In the genomic region with DNA sequence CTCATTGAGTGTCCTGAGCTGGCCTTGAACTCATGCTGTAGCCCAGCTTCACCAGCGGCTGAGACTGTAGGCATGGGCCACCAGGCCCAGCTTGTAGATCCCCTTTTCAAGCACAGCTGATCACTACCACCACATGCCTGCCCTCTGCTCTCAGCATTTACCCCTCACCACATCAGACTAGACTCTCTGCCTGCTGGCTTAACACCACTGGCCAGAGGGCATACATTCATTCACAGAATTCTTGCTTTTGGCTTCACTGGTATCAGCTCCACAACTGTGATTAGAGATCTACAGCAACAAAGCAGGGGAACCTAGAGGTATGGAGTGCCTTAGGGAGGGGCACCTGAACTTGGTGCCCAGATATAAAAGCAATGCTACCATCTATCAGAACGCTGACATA, we compare ENCODE assay signal across 9 mouse cellular contexts. TPM values are rescaled to one million over a fixed set of nuclear protein-coding genes. Genes with fewer than 3 reads are reported as not detected.
DNase-seq lines count a peak whose midpoint lies in the region; ATAC-seq lines count a peak whose summit lies in the region.
"Had no signal": no experiment of that assay in that cellular context is flagged by ENCODE, and none has a peak within 500 bp of the region (broad histone marks: within the 10 kb centered on the region; RNA-seq: fewer than 3 reads in every experiment).

No protein-coding gene starts in this region.

- H3K27me3 ChIP-seq in neural tube, embryonic 11.5 days (ENCODE audit: control insufficient read depth, insufficient read depth, low read length), result no peaks in the 10 kb centered on the region
- no peaks in the 10 kb centered on the region for H3K27me3 ChIP-seq in limb, embryonic 15.5 days
- H3K27me3 ChIP-seq in stomach, embryonic 15.5 days (replicated peaks), result no peaks in the 10 kb centered on the region

- no peak for ATAC-seq in neural tube, embryonic 11.5 days (ENCODE audit: insufficient read depth, low FRiP score, low TSS enrichment)
- ATAC-seq in limb, embryonic 15.5 days (ENCODE audit: insufficient number of reproducible peaks, low FRiP score, low TSS enrichment, low read depth), result no peak
- no peak for ATAC-seq in stomach, embryonic 15.5 days (ENCODE audit: insufficient read depth, low FRiP score, low read depth)

- 98% methylated on average over 2 of the region's 2 CpGs for WGBS in neural tube, embryonic 11.5 days
- WGBS in limb, embryonic 15.5 days, result 96% methylated on average over 2 of the region's 2 CpGs
- WGBS in stomach, embryonic 15.5 days, result 97% methylated on average over 2 of the region's 2 CpGs

- no peak overlapping the region for H3K27ac ChIP-seq in neural tube, embryonic 11.5 days (ENCODE audit: low read depth, low read length)
- no peak overlapping the region for H3K27ac ChIP-seq in limb, embryonic 15.5 days
- no peak overlapping the region for H3K27ac ChIP-seq in stomach, embryonic 15.5 days

- 0 out of 2 replicates have a peak, but pooled peaks cover 3% of the 10 kb centered on the region for H3K4me1 ChIP-seq in neural tube, embryonic 11.5 days (ENCODE audit: control insufficient read depth, insufficient read depth, low read length)
- H3K4me1 ChIP-seq in limb, embryonic 15.5 days, result peaks cover 11% of the 10 kb centered on the region
- H3K4me1 ChIP-seq in stomach, embryonic 15.5 days, result peaks cover 14% of the 10 kb centered on the region; the same call in 1 of the 2 replicates

- no peak overlapping the region for H3K9ac ChIP-seq in neural tube, embryonic 11.5 days (ENCODE audit: low read length)
- H3K9ac ChIP-seq in limb, embryonic 15.5 days, result no peak overlapping the region
- no peak overlapping the region for H3K9ac ChIP-seq in stomach, embryonic 15.5 days

- peak; percentile 62 for DNase-seq in cerebellum, adult 9-11 months
- DNase-seq in cerebellum, adult 8-10 months, result no peak
- DNase-seq in neural tube, embryonic 11.5 days (ENCODE audit: low spot score), result no peak
- no peak for DNase-seq in neural tube, embryonic 10.5 days (ENCODE audit: extremely low spot score, low spot score)
- DNase-seq in cerebellum, postnatal 36 days, result no peak
- DNase-seq in right cerebral cortex, adult 18-20 months, result no peak

- peak overlapping the region; percentile 38 for H3K4me2 ChIP-seq in neural tube, embryonic 11.5 days (ENCODE audit: low read depth)
- H3K4me2 ChIP-seq in limb, embryonic 15.5 days, result peak overlapping the region; percentile 51
- peak overlapping the region; percentile 56 for H3K4me2 ChIP-seq in stomach, embryonic 15.5 days

- peak overlapping the region; percentile 32; the same call in 1 of the 2 replicates for H3K4me3 ChIP-seq in neural tube, embryonic 11.5 days (ENCODE audit: low read depth, low read length)
- H3K4me3 ChIP-seq in limb, embryonic 15.5 days, result peak overlapping the region; percentile 46
- peak overlapping the region; percentile 46 for H3K4me3 ChIP-seq in stomach, embryonic 15.5 days (replicated peaks)

- no peaks in the 10 kb centered on the region for H3K9me3 ChIP-seq in neural tube, embryonic 11.5 days (ENCODE audit: control insufficient read depth, low read length)
- no peaks in the 10 kb centered on the region for H3K9me3 ChIP-seq in limb, embryonic 15.5 days
- H3K9me3 ChIP-seq in stomach, embryonic 15.5 days, result no peaks in the 10 kb centered on the region

- peaks cover 5% of the 10 kb centered on the region for H3K36me3 ChIP-seq in neural tube, embryonic 11.5 days (ENCODE audit: control insufficient read depth, insufficient read depth, low read length)
- H3K36me3 ChIP-seq in limb, embryonic 15.5 days, result peaks cover 26% of the 10 kb centered on the region
- peaks cover 11% of the 10 kb centered on the region for H3K36me3 ChIP-seq in stomach, embryonic 15.5 days

RNA-seq across cellular contexts. Expression of gene Aip, which starts 5.2 kb away (rescaled TPM):
- polyA plus RNA-seq in neural tube, embryonic 11.5 days (2014; fragmentation: Nextera tagmentation; extraction: Ambion mirVana), result 68.4 and 77.6 TPM in 2 replicates
- 95.5 and 97.7 TPM in 2 replicates for polyA plus RNA-seq in limb, embryonic 15.5 days (2015; fragmentation: Nextera tagmentation; extraction: Ambion mirVana)
- 79.0 and 91.0 TPM in 2 replicates for polyA plus RNA-seq in stomach, embryonic 15.5 days (2015; fragmentation: Nextera tagmentation; extraction: Ambion mirVana)

RNA-seq across cellular contexts. Expression of gene Gpr152, which starts 19.1 kb away (rescaled TPM):
- not detected in 2 replicates for polyA plus RNA-seq in neural tube, embryonic 11.5 days (2014; fragmentation: Nextera tagmentation; extraction: Ambion mirVana)
- not detected in 2 replicates for polyA plus RNA-seq in limb, embryonic 15.5 days (2015; fragmentation: Nextera tagmentation; extraction: Ambion mirVana)
- polyA plus RNA-seq in stomach, embryonic 15.5 days (2015; fragmentation: Nextera tagmentation; extraction: Ambion mirVana), result not detected in 2 replicates
- polyA plus RNA-seq: C2C12 had no signal

RNA-seq across cellular contexts. Expression of gene Pitpnm1, which starts 20.7 kb away (rescaled TPM):
- 9.9 and 13.1 TPM in 2 replicates for polyA plus RNA-seq in neural tube, embryonic 11.5 days (2014; fragmentation: Nextera tagmentation; extraction: Ambion mirVana)
- 5.6 and 6.2 TPM in 2 replicates for polyA plus RNA-seq in limb, embryonic 15.5 days (2015; fragmentation: Nextera tagmentation; extraction: Ambion mirVana)
- polyA plus RNA-seq in stomach, embryonic 15.5 days (2015; fragmentation: Nextera tagmentation; extraction: Ambion mirVana), result 12.9 and 16.2 TPM in 2 replicates

RNA-seq across cellular contexts. Expression of gene Cabp4, which starts 23.3 kb away (rescaled TPM):
- polyA plus RNA-seq in neural tube, embryonic 11.5 days (2014; fragmentation: Nextera tagmentation; extraction: Ambion mirVana), result 0.11 TPM in 1 of 2 replicates, not detected in the other
- polyA plus RNA-seq in limb, embryonic 15.5 days (2015; fragmentation: Nextera tagmentation; extraction: Ambion mirVana), result 0.05 and 0.06 TPM in 2 replicates
- 0.13 and 0.19 TPM in 2 replicates for polyA plus RNA-seq in stomach, embryonic 15.5 days (2015; fragmentation: Nextera tagmentation; extraction: Ambion mirVana)

RNA-seq across cellular contexts. Expression of gene Cdk2ap2, which starts 23.5 kb away (rescaled TPM):
- polyA plus RNA-seq in neural tube, embryonic 11.5 days (2014; fragmentation: Nextera tagmentation; extraction: Ambion mirVana), result 81.3 and 86.7 TPM in 2 replicates
- polyA plus RNA-seq in limb, embryonic 15.5 days (2015; fragmentation: Nextera tagmentation; extraction: Ambion mirVana), result 82.7 and 85.6 TPM in 2 replicates
- polyA plus RNA-seq in stomach, embryonic 15.5 days (2015; fragmentation: Nextera tagmentation; extraction: Ambion mirVana), result 121 and 130 TPM in 2 replicates
